In genomic region chr13:56566336-56566735, GRCm38 (mm10) we compare ENCODE assay signal across 23 mouse cellular contexts. TPM values are rescaled to one million over a fixed set of nuclear protein-coding genes. Genes with fewer than 3 reads are reported as not detected.
DNase-seq lines count a peak whose midpoint lies in the region; ATAC-seq and TF ChIP-seq lines count a peak whose summit lies in the region.
"Had no signal": no experiment of that assay in that cellular context is flagged by ENCODE, and none has a peak within 500 bp of the region (broad histone marks: within the 10 kb centered on the region; RNA-seq: fewer than 3 reads in every experiment).

No protein-coding gene starts in this region.

- no peak for ATAC-seq in kidney, postnatal 0 days (replicated peaks; ENCODE audit: low FRiP score, low read depth)
- no peak for ATAC-seq in embryonic facial prominence, embryonic 14.5 days (ENCODE audit: low read depth)

- TF ChIP-seq CTCF in gastrocnemius, adult 2 months (IDR thresholded peaks at IDR 0.05): no peak
- TF ChIP-seq CTCF in kidney, postnatal 0 days (IDR thresholded peaks at IDR 0.05; ENCODE audit: low read depth): no peak
- no peak for TF ChIP-seq CTCF in layer of hippocampus, adult 2 months (conservative IDR thresholded peaks at IDR 0.05)

- DNase-seq in gastrocnemius, adult 2 months: no peak
- DNase-seq in gastrocnemius, postnatal 36 days: no peak
- DNase-seq in kidney, postnatal 0 days (ENCODE audit: low spot score): peak; percentile 72
- no peak for DNase-seq in kidney, adult 9 months
- peak; percentile 21 for DNase-seq in brain, adult 2 months (ENCODE audit: low read depth, low spot score)
- DNase-seq in embryonic facial prominence, embryonic 14.5 days (ENCODE audit: low spot score): peak; percentile 59
- DNase-seq in layer of hippocampus, adult 2 months (ENCODE audit: low spot score in 2 of 2): no peak
- DNase-seq in natural killer cell, adult 2 months (ENCODE audit: low spot score in 2 of 2): no peak
- DNase-seq: cerebellum, adult 2 months; kidney, adult 18-20 months; liver; lung, embryonic 14.5 days; thymus, postnatal 36 days had no signal

- no peaks in the 10 kb centered on the region for H3K27me3 ChIP-seq in kidney, postnatal 0 days (ENCODE audit: insufficient read depth, low read length)
- no peaks in the 10 kb centered on the region for H3K27me3 ChIP-seq in embryonic facial prominence, embryonic 14.5 days (replicated peaks; ENCODE audit: control insufficient read depth, insufficient read depth, low read length)
- H3K27me3 ChIP-seq: hindbrain, embryonic 15.5 days had no signal

- peak overlapping the region; percentile 63 for H3K27ac ChIP-seq in gastrocnemius, adult 2 months
- H3K27ac ChIP-seq in kidney, postnatal 0 days: no peak overlapping the region
- H3K27ac ChIP-seq in embryonic facial prominence, embryonic 14.5 days (replicated peaks; ENCODE audit: low read depth, low read length): peak overlapping the region; percentile 48
- H3K27ac ChIP-seq in layer of hippocampus, adult 2 months: no peak overlapping the region
- H3K27ac ChIP-seq: hindbrain, embryonic 15.5 days had no signal

- no peaks in the 10 kb centered on the region for H3K4me1 ChIP-seq in kidney, postnatal 0 days (replicated peaks; ENCODE audit: insufficient read depth, low read length)
- H3K4me1 ChIP-seq in embryonic facial prominence, embryonic 14.5 days (ENCODE audit: control insufficient read depth, insufficient read depth, low read length): no peaks in the 10 kb centered on the region

- no peak overlapping the region for H3K4me2 ChIP-seq in kidney, postnatal 0 days (ENCODE audit: low read length)
- no peak overlapping the region for H3K4me2 ChIP-seq in embryonic facial prominence, embryonic 14.5 days (ENCODE audit: low read depth, low read length)
- H3K4me2 ChIP-seq: hindbrain, embryonic 15.5 days; lung, embryonic 14.5 days had no signal

- intact Hi-C loops in gastrocnemius, adult 2 months (cut with DNase I): loop anchor here (5.0 kb wide), 1 partner anchor 71 kb away; no protein-coding TSS in a partner anchor
- intact Hi-C loops in gastrocnemius, postnatal 36 days (cut with DNase I): no loop called here

- peak overlapping the region; percentile 28; the same call in 1 of the 2 replicates for H3K4me3 ChIP-seq in gastrocnemius, adult 2 months
- H3K4me3 ChIP-seq in kidney, postnatal 0 days (replicated peaks; ENCODE audit: low read depth, low read length): no peak overlapping the region
- no peak overlapping the region for H3K4me3 ChIP-seq in embryonic facial prominence, embryonic 14.5 days (ENCODE audit: low read depth, low read length)
- H3K4me3 ChIP-seq in layer of hippocampus, adult 2 months: no peak overlapping the region
- H3K4me3 ChIP-seq: erythroblast, embryonic 14.5 days; hindbrain, embryonic 15.5 days had no signal

- H3K9ac ChIP-seq in kidney, postnatal 0 days (ENCODE audit: low read depth, low read length): no peak overlapping the region
- H3K9ac ChIP-seq in embryonic facial prominence, embryonic 14.5 days (ENCODE audit: low read depth, low read length): no peak overlapping the region
- H3K9ac ChIP-seq: hindbrain, embryonic 15.5 days; lung, embryonic 14.5 days had no signal

- H3K36me3 ChIP-seq in kidney, postnatal 0 days (ENCODE audit: insufficient read depth, low read length): no peaks in the 10 kb centered on the region
- H3K36me3 ChIP-seq in embryonic facial prominence, embryonic 14.5 days (ENCODE audit: control insufficient read depth, insufficient read depth, low read length): no peaks in the 10 kb centered on the region
- H3K36me3 ChIP-seq: G1E; hindbrain, embryonic 15.5 days had no signal

- WGBS in kidney, postnatal 0 days: 29% methylated on average over 10 of the region's 10 CpGs
- WGBS in embryonic facial prominence, embryonic 14.5 days: 54% methylated on average over 10 of the region's 10 CpGs

- H3K9me3 ChIP-seq in kidney, postnatal 0 days (replicated peaks; ENCODE audit: low read length): no peaks in the 10 kb centered on the region
- no peaks in the 10 kb centered on the region for H3K9me3 ChIP-seq in embryonic facial prominence, embryonic 14.5 days (ENCODE audit: control insufficient read depth, low read length)
- H3K9me3 ChIP-seq: hindbrain, embryonic 15.5 days had no signal

RNA-seq across cellular contexts. Expression of gene Lect2, which starts 18.0 kb away (rescaled TPM):
- total RNA-seq in gastrocnemius, adult 2 months (2021): not detected
- total RNA-seq in gastrocnemius, postnatal 36 days (2021): not detected
- polyA plus RNA-seq in kidney, postnatal 0 days (2015; fragmentation: Nextera tagmentation; extraction: Ambion mirVana): 0.88 and 1.2 TPM in 2 replicates
- 0.21 TPM in 1 of 2 replicates, not detected in the other for polyA plus RNA-seq in embryonic facial prominence, embryonic 14.5 days (2014; fragmentation: Nextera tagmentation; extraction: Ambion mirVana)
- total RNA-seq in layer of hippocampus, adult 2 months (2021): not detected
- total RNA-seq: adrenal gland, adult 18-20 months; common myeloid progenitor, adult 5-6 weeks; layer of hippocampus, adult 18-20 months; left cerebral cortex, adult 8-10 months; megakaryocyte-erythroid progenitor cell, adult 5-6 weeks had no signal
- polyA plus RNA-seq: cerebellum, adult 2 months; G1E; heart, embryonic 16.5 days; lung, embryonic 14.5 days; spleen, adult 2 months had no signal

RNA-seq across cellular contexts. Expression of gene Tgfbi, which starts 43.0 kb away (rescaled TPM):
- 10 to 100 TPM; 13.0 to 24.8 TPM for total RNA-seq in gastrocnemius, adult 2 months (2021)
- total RNA-seq in gastrocnemius, postnatal 36 days (2021): 10 to 100 TPM; 14.1 to 17.1 TPM
- 116 and 133 TPM in 2 replicates for polyA plus RNA-seq in kidney, postnatal 0 days (2015; fragmentation: Nextera tagmentation; extraction: Ambion mirVana)
- 60.1 and 79.9 TPM in 2 replicates for polyA plus RNA-seq in embryonic facial prominence, embryonic 14.5 days (2014; fragmentation: Nextera tagmentation; extraction: Ambion mirVana)
- 1 to 10 TPM; 3.1 to 3.8 TPM for total RNA-seq in layer of hippocampus, adult 2 months (2021)
- total RNA-seq: G1E had no signal

RNA-seq across cellular contexts. Expression of gene Fbxl21, which starts 44.1 kb away (rescaled TPM):
- not detected for total RNA-seq in gastrocnemius, adult 2 months (2021)
- under 1 TPM in 1 of 2 experiments, not detected in 1; 0.23 TPM for total RNA-seq in gastrocnemius, postnatal 36 days (2021)
- polyA plus RNA-seq in kidney, postnatal 0 days (2015; fragmentation: Nextera tagmentation; extraction: Ambion mirVana): 2.7 and 2.8 TPM in 2 replicates
- 1.6 and 1.7 TPM in 2 replicates for polyA plus RNA-seq in embryonic facial prominence, embryonic 14.5 days (2014; fragmentation: Nextera tagmentation; extraction: Ambion mirVana)
- 1 to 10 TPM; 5.5 to 8.2 TPM for total RNA-seq in layer of hippocampus, adult 2 months (2021)
- total RNA-seq: common myeloid progenitor, adult 5-6 weeks; megakaryocyte-erythroid progenitor cell, adult 5-6 weeks had no signal
- polyA plus RNA-seq: erythroblast, embryonic 14.5 days; G1E had no signal

Comparison
In these comparisons a context has a peak if more than half of its experiments do, and no peak if none do; other contexts are left out.
1. DNase-seq: peak in kidney, postnatal 0 days (single experiment), brain, adult 2 months (single experiment) and embryonic facial prominence, embryonic 14.5 days (single experiment); none in gastrocnemius, adult 2 months (single experiment), gastrocnemius, postnatal 36 days (0 of 2), kidney, adult 9 months (single experiment), layer of hippocampus, adult 2 months (0 of 2) and natural killer cell, adult 2 months (0 of 2).
2. H3K27ac ChIP-seq: peak in gastrocnemius, adult 2 months (single experiment) and embryonic facial prominence, embryonic 14.5 days (single experiment); none in kidney, postnatal 0 days (single experiment) and layer of hippocampus, adult 2 months (single experiment).
3. RNA of gene Fbxl21, which starts 44.1 kb away (total RNA-seq): 5.5 to 8.2 TPM in layer of hippocampus, adult 2 months; 0.23 TPM in gastrocnemius, postnatal 36 days and not detected in gastrocnemius, adult 2 months; every median in the first group is over 4 times any median in the second.